Mouse (Mus musculus) heart, postnatal 0 days (tissue): Measurements from ENCODE around the gene Stk10. TPM values are rescaled to one million over a fixed set of nuclear protein-coding genes. Genes with fewer than 3 reads are reported as not detected.

Experiments
- ATAC-seq: fragments of 200-750 bp; cut with Nextera tagmentation; 2 replicates; pipeline ENCODE4 v1.8.0; 2017; ENCODE audit warnings: low read depth, moderate number of reproducible peaks, moderate library complexity; ENCODE audit not compliant: insufficient read depth
- DNase-seq: peaks from one replicate; pipeline ENCODE4 v3.0.0-alpha.2; 2016; ENCODE audit warnings: low spot score
- H3K27ac ChIP-seq: fragments of 300-500 bp; sonication (generic); 2 replicates; pipeline ENCODE4 v1.5.1; 2014; ENCODE audit warnings: low read depth, mild to moderate bottlenecking
- H3K27me3 ChIP-seq: fragments of 300-500 bp; sonication (generic); 2 replicates; pipeline ENCODE4 v1.6.1; 2014; ENCODE audit warnings: low read length, mixed read lengths; ENCODE audit not compliant: control insufficient read depth, insufficient read depth
- H3K36me3 ChIP-seq: fragments of 300-500 bp; sonication (generic); replicated peaks from 2 replicates; pipeline ENCODE4 v1.6.1; 2014; ENCODE audit warnings: low read length, mixed read lengths; ENCODE audit not compliant: control insufficient read depth, insufficient read depth
- H3K4me1 ChIP-seq: fragments of 300-500 bp; sonication (generic); 2 replicates; pipeline ENCODE4 v1.6.1; 2014; ENCODE audit warnings: antibody characterized with exemption; ENCODE audit not compliant: control insufficient read depth, insufficient read depth
- H3K4me2 ChIP-seq: fragments of 300-500 bp; sonication (generic); 2 replicates; pipeline ENCODE4 v1.6.1; 2014; ENCODE audit warnings: low read depth, mild to moderate bottlenecking, low read length, moderate library complexity
- H3K4me3 ChIP-seq: fragments of 300-500 bp; sonication (generic); 2 replicates; pipeline ENCODE4 v1.5.1; 2014; ENCODE audit warnings: low read depth, low read length
- H3K9ac ChIP-seq: fragments of 300-500 bp; sonication (generic); replicated peaks from 2 replicates; pipeline ENCODE4 v1.6.1; 2014; ENCODE audit warnings: low read depth, low read length, mixed read lengths
- H3K9me3 ChIP-seq: fragments of 300-500 bp; sonication (generic); replicated peaks from 2 replicates; pipeline ENCODE4 v1.6.1; 2016; ENCODE audit warnings: low read length; ENCODE audit not compliant: control insufficient read depth
- CTCF ChIP-seq: IDR thresholded peaks from 2 replicates; pipeline ENCODE4 v1.5.1; 2016; ENCODE audit warnings: antibody characterized with exemption, control low read depth, low read depth
- EP300 ChIP-seq: IDR thresholded peaks from 2 replicates; pipeline ENCODE4 v1.6.1; 2016; ENCODE audit warnings: antibody characterized with exemption, low read depth
- WGBS: fragments of 180-500 bp; shearing (Covaris S2); extraction: QIAGEN DNeasy Blood & Tissue Kit; methylation state at CpG from one replicate; pipeline ENCODE4 v1.1.7; 2014; 5-methylcytosine and 5-hydroxymethylcytosine counted together
- polyA plus RNA-seq: library from polyadenylated mRNA; unstranded; fragments of >200 nt; fragmentation: Nextera tagmentation; extraction: Ambion mirVana; gene quantifications from 2 replicates; pipeline ENCODE4 v1.2.1, GENCODE M21; 2015
- total RNA-seq: library from RNA; depleted of rRNA; stranded (reverse); fragments of >200 nt; gene quantifications from 2 replicates; pipeline ENCODE4 v1.2.3, GENCODE M21; 2014; ENCODE audit warnings: low replicate concordance

Stk10 gene
- total and polyA plus RNA-seq, 2 experiments from 2014 or later, result 1.6 to 4.3 TPM

DNA sequence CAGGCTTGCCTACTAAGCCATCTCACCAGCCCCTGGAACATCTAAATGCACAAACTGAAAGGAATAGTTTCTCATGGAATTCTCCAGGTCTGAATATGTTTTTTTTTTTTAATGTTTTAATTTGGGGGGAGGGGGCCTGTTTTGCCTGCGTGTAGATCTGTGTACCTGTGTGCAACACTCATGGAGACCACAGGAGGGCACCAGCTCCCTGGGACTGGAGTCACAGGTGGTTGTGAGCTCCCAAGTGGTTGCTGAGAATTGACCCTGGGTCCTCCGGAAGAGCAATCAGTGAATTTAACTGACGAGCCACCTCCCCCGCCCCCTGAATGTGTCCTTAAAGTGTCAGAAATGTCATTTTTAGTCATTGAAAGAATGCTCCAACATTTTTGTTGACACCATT lies 61.0 kb downstream of the Stk10 start:
- H3K4me2 ChIP-seq, result no peak overlapping the region
- H3K4me3 ChIP-seq, result no peak overlapping the region
- H3K27ac ChIP-seq, result no peak overlapping the region
- no peaks in the 10 kb centered on the region for H3K27me3 ChIP-seq
- TF ChIP-seq CTCF (0 out of 2 replicates have a peak, but pooled peaks have one; percentile 17), EP300 (no peak)
- 86% methylated on average over 4 of the region's 4 CpGs for WGBS
- DNase-seq (no peak), ATAC-seq (no peak)
- no peaks in the 10 kb centered on the region for H3K4me1 ChIP-seq
- no peaks in the 10 kb centered on the region; the same call in 1 of the 2 replicates for H3K36me3 ChIP-seq
- no peaks in the 10 kb centered on the region for H3K9me3 ChIP-seq
- H3K9ac ChIP-seq, result no peak overlapping the region

DNA sequence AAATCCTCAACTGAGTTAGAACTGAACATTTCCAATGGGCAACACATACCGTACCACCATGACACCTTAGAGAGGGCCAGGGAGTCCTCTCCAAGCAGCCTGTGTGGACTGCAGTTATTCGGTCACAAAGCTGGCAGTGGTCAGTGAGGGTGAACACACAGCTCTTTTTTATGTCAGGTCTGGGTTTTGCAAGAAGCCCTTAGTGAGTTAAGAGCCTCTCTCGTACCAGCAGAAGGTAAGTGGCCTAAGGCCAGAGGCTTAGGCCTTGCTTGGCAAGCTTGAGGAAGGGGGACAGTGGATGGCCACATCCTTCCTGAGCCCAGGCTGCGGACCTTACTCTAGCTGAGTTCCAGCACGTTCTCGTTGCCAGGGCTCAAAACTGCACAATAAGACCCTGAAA lies 67.3 kb downstream of the Stk10 start:
- ATAC-seq (no peak), DNase-seq (no peak)
- no peak for TF ChIP-seq EP300
- TF ChIP-seq CTCF, result no peak
- Histone ChIP-seq H3K27me3 (no peaks in the 10 kb centered on the region), H3K4me3 (no peak overlapping the region), H3K9ac (no peak overlapping the region), H3K4me1 (peaks cover 17% of the 10 kb centered on the region; the same call in 1 of the 2 replicates), H3K27ac (no peak overlapping the region), H3K9me3 (no peaks in the 10 kb centered on the region), H3K36me3 (no peaks in the 10 kb centered on the region; the same call in 1 of the 2 replicates), H3K4me2 (no peak overlapping the region)
- 89% methylated on average over 6 of the region's 6 CpGs for WGBS

DNA sequence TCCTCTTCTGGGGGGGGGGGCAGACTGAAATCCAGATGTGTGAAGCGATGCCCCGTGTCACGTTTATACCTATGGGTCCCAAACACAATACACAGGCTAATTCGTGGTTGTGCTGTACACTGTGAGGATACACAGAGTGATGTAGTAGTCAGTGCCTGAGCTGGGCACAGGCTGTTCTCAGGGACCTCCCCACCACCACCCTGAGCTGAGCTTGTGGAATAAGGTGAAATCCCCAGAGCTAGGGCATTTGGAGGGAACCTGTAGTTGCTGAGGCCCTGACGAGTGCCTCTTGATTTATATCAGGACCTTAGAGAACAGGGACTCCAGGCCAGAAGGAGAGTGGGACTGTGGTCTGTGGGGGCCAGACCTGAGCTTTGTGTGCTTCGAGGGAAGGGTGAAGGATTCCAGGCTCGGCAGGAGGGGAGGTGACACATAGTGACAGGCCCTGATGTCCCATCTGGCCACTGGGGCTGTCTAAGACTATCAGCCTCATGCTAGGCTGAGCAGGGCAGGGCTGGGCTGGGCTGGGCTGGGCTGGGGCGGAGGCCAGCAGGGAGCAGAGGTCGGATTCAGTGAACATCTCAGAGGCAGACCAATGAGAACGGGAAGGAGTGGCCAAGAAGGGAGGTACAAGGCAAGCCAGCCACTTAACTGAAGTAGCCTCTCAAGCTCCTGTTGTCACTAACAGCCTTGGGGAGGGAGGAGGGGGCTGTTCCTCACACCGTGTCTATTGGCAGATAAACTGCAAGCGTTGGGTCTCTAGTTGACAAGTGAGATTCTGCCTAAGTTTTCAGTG lies 68.6 kb downstream of the Stk10 start:
- no peak overlapping the region for H3K4me3 ChIP-seq
- 42% methylated on average over 12 of the region's 12 CpGs for WGBS
- H3K27ac ChIP-seq, result no peak overlapping the region
- H3K36me3 ChIP-seq, result no peaks in the 10 kb centered on the region; the same call in 1 of the 2 replicates
- ATAC-seq (no peak), DNase-seq (no peak)
- no peaks in the 10 kb centered on the region for H3K27me3 ChIP-seq
- H3K9me3 ChIP-seq, result no peaks in the 10 kb centered on the region
- H3K4me1 ChIP-seq, result peaks cover 20% of the 10 kb centered on the region; the same call in 1 of the 2 replicates
- H3K9ac ChIP-seq, result no peak overlapping the region
- TF ChIP-seq CTCF (no peak), EP300 (no peak)
- H3K4me2 ChIP-seq, result no peak overlapping the region

DNA sequence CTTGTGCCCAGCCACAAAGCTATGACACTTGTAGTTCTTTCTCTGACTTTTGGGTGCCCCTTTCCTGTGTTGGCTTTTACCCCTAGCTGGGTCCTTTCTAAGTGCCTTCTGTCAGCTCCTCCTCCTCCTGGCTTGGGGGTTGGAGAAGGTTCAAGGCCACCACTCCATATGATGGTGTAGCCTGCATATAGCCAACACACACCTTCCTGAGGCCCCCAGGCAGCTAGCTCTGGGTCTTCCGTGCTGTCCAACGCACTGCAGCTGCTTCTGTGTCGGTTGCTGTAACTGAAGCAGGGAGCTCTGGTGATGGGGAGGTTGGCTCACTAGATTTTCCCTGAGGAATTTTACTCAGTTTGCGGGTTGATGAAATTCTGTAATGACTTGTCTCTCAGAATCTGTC lies 71.6 kb downstream of the Stk10 start:
- H3K4me2 ChIP-seq, result no peak overlapping the region
- DNase-seq (no peak), ATAC-seq (no peak)
- H3K9me3 ChIP-seq, result no peaks in the 10 kb centered on the region
- H3K27ac ChIP-seq, result peak overlapping the region; percentile 72
- no peak overlapping the region for H3K9ac ChIP-seq
- WGBS, result 41% methylated on average over 4 of the region's 4 CpGs
- no peak overlapping the region for H3K4me3 ChIP-seq
- H3K36me3 ChIP-seq, result no peaks in the 10 kb centered on the region
- no peaks in the 10 kb centered on the region for H3K27me3 ChIP-seq
- H3K4me1 ChIP-seq, result peaks cover 20% of the 10 kb centered on the region; the same call in 1 of the 2 replicates
- TF ChIP-seq CTCF (no peak), EP300 (no peak)

DNA sequence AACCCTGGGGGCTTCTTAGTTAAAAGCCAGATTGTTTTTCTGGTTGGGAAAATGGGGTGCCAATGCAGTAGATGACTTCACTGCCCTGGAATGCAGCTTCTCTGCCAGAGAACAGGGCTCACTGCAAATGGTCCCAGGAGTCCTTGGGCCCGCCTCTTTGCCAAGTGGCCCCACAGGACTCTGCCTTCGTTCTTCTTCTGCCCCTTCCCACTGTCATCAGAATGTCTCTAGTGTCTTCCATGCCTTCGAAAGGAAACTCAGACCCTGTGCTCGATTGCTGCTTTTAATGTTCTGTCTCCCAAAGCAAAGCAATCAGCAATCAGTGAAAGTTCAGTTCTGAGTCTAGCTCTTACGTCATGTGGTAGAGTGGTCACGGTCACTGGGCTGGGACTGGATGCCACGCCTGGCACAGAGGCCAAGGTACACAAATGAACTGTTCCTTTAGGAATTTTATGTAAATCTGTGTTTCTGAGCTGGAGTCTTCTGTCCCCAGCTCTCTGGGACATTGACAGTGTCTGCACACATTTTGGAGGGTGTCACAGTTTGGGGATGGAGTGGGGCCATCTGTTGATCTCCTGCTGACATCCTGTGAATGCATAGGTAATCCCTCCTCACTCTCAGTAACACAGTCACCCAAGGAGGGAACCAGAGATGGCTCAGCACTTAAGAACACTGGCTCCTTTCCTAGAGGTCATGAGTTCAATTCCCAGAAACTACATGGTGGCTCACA lies 72.2 kb downstream of the Stk10 start:
- 22% methylated on average over 7 of the region's 7 CpGs for WGBS
- H3K4me2 ChIP-seq, result no peak overlapping the region
- no peak for TF ChIP-seq CTCF
- TF ChIP-seq EP300, result no peak
- H3K4me3 ChIP-seq, result no peak overlapping the region
- H3K27ac ChIP-seq, result peak overlapping the region; percentile 72
- DNase-seq, result peak; percentile 73
- H3K9ac ChIP-seq, result no peak overlapping the region
- peak; percentile 84 for ATAC-seq
- no peaks in the 10 kb centered on the region for H3K27me3 ChIP-seq
- H3K4me1 ChIP-seq, result peaks cover 20% of the 10 kb centered on the region; the same call in 1 of the 2 replicates
- H3K36me3 ChIP-seq, result no peaks in the 10 kb centered on the region; the same call in 1 of the 2 replicates
- no peaks in the 10 kb centered on the region for H3K9me3 ChIP-seq
